Mouse (Mus musculus): ENCODE results near the gene Dnttip2. TPM values are rescaled to one million over a fixed set of nuclear protein-coding genes. Genes with fewer than 3 reads are reported as not detected.
"Not testable (repeated sequence)": the region's sequence is repeated elsewhere in the genome, so short reads cannot be mapped to it uniquely, and the experiment has no call there.

The Dnttip2 gene
- 121 to 170 TPM (median 151 TPM) in 3 replicates for total RNA-seq (2017)

DNA sequence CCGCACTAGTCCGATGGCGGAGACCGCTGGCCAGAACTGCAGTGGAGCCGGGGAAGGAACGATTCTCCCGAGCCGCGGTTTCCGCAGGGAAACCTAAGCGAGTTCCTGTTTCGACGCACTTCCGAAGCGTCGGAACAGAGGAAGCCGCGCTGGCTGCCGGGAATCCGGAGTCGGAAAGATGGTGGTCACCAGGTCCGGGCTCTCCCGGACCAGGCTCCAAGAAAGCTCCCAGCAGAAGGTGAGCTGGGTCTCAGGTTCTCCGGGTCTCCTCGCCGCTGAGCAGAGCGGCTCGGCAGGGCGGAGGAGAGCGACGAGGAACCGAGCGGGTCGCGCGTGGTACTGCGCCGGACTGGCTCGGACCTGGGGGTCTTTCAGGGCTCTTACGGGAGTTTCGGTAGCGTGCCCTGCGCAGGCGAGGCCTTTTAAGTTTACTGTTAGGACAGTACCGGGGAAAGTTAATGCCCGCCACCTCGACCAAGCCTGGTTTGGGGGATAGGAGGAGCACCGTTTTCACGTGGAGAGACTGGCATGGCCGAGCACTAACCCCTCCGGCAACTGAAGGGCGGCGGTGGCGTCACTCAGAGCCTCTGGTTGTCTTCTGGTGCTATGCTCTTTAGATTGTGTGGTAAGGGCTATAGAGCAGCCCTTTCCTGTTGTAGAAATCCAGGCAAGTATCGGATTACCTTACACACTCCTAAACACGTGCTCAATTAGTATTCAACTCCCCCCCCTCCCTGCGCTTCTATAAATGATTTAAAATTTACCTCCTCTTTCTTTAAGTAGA lies at the start of gene Dnttip2:
Gene Dnttip2, plus strand, starts transcription at position 148 of the 784 bp plus-strand sequence.
- peak; percentile 94 for ATAC-seq (replicated peaks; ENCODE audit: insufficient number of reproducible peaks, low FRiP score, low TSS enrichment, poor library complexity, severe bottlenecking)

DNA sequence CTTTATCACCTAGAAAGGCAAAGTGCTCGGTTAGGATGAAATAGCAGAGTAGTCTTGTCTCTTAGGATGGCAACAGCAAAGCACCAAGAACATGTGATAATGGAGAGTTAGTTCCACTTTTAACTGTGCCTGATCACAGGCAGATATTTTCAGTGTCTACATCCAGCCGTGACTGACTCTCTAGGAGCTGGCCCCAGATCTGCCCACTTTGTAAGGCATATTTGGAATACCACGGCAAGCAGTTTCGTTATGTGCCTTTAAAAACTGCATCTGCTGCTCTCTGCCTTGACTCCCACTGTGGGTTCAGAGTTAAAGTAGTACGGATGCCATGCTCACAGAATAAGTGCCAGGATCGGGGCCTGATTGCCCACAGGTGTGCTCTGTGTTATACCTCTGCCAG lies 47.2 kb upstream of the Dnttip2 start:
- not testable (repeated sequence) for ATAC-seq (replicated peaks; ENCODE audit: insufficient number of reproducible peaks, low FRiP score, low TSS enrichment, poor library complexity, severe bottlenecking)

DNA sequence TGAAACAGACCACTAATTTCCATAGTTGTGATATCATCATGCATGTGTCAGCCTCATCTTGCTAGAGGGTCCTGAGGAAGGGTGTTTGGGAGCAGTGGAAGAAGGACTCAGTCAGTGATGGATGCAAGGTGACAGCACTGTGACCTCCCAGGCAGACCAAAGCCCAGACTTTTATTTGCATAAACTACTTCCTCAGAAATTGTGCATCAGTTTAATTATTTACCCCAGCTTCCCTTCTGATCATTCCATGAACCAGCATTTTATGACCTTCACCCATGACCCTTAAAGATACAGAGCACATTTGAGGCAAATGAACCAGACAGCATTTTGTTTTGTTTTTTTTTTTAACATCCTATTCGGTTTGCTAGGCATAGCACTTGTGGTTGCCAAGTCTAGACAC lies 38.4 kb upstream of the Dnttip2 start:
- ATAC-seq (replicated peaks; ENCODE audit: insufficient number of reproducible peaks, low FRiP score, low TSS enrichment, poor library complexity, severe bottlenecking), result no peak

DNA sequence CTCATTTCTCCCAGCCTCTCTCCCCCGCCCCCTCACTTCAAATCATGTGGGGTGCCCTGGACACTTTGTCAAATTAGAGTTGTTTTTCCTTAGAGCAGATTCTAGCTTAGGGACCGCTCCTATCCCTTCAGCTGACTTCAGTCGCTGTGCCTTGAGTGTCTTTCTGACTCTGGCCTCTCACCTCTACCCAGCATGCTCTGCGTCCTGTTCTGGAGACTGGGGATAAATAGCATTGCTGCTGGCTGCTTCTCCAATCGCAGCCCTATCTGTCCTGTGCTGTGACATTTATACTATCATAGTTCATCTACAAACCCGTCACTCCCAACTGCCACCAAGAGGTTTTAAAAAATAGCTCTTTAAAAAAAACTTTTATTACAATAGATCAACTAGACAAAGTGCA lies 31.3 kb upstream of the Dnttip2 start:
- no peak for ATAC-seq (replicated peaks; ENCODE audit: insufficient number of reproducible peaks, low FRiP score, low TSS enrichment, poor library complexity, severe bottlenecking)

DNA sequence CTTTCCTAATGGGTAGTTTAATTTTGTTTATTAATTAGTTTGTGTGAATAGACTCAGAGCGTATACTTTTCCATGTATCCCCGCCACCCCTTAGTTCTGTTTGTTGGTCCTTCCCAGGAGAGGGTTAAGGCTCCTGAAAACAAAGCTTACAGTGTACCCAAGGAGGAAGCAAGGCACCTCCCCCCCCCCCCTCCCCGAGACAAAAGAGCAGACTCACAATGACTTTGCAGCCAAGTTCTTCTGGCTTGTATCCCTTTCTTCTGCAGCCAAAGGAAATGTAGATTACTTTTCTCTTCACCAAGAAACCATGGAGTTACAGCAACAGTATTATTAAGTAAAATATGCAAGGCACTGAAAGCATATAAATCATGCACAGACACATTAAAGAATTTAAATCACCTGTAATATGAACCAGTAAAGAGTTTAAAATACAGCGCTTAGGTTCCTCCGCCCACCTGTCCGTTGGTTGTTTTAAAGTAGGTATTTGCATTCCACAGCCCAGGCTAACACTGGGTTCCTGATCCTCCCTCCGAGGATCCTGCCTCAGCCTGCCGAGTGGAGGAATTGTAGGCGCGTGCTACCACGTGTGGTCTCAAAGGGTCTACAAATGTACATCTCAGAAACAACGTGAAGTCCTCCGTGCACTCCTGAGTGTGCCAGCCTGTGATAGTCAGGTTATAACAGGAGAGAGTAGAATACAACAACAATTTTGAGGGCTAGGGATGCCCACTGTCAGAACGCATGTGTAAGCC lies 30.6 kb upstream of the Dnttip2 start:
- no peak for ATAC-seq (replicated peaks; ENCODE audit: insufficient number of reproducible peaks, low FRiP score, low TSS enrichment, poor library complexity, severe bottlenecking)

DNA sequence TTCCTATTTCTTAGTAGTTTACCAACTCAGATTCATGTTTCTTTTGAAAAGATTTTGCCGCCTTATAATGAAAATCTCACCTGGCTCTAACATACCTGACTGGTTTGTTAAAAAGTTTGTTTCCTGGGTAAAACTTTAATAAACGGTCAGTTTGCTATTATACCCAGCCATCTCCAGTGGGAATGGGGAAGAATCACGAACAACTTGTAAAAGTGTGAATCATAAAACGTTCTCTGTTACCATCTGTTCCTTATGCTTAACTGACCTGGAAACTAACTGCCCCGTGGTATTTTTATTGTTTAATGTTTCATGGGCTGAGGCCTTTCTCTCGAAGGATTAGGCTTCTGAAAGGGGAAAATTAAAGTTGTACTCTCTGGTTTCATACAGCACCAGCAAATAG lies 29.4 kb upstream of the Dnttip2 start:
- ATAC-seq (replicated peaks; ENCODE audit: insufficient number of reproducible peaks, low FRiP score, low TSS enrichment, poor library complexity, severe bottlenecking), result no peak

DNA sequence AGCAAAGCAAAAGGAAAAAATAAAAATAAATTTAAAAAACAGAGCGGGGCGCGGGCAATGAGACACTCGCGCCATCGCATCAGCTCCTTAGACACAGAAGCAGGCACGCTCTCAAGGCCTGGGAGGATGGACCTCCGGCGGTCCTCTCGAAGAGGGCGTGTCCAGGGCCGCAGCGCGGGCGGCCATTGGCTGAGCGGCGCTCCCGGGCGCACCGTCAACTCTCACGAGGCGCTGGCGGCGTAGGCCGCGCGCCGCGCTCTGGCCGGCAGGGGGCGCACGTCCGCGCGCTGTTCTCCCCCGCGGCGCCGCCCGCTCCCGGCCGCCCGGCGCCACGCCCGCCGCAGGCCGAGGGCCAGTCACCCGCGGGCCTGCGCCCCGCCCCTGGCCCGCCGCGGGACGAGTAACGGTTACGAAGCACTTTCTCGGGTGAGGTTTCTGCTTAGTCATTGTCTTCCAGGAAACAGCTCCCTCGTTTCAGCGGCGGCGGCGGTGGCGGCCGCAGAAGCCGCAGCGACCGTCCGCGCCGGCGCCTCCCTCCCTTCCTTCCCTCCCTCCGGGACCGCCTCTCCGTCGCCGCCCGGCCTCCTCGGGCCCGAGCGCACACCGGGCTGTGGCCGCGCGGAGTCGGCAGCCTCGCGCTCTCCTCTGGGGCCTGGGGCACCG lies 28.8 kb upstream of the Dnttip2 start, which contains the start of gene Gclm:
Gene Gclm, plus strand, starts transcription at position 343 of the 663 bp plus-strand sequence.
- ATAC-seq (replicated peaks; ENCODE audit: insufficient number of reproducible peaks, low FRiP score, low TSS enrichment, poor library complexity, severe bottlenecking), result peak; percentile 81

DNA sequence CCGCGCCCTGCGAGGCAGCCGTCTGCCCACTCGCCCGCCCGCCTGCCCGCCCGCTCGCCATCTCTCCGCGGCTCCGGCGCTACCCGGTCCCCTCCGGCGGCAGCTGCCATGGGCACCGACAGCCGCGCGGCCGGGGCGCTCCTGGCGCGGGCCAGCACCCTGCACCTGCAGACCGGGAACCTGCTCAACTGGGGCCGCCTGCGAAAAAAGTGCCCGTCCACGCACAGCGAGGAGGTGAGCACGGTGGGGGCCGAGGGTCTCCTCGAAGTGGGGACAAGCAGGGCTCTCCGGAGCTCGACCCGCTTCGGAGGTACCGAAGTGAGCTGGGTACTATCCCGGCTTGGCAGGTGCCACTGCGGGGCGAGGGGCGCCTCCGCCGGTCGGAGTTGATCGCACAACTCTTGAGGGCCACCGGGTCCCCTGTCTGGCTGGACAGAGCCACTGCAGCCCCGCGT lies 28.3 kb upstream of the Dnttip2 start:
- peak; percentile 32 for ATAC-seq (replicated peaks; ENCODE audit: insufficient number of reproducible peaks, low FRiP score, low TSS enrichment, poor library complexity, severe bottlenecking)

DNA sequence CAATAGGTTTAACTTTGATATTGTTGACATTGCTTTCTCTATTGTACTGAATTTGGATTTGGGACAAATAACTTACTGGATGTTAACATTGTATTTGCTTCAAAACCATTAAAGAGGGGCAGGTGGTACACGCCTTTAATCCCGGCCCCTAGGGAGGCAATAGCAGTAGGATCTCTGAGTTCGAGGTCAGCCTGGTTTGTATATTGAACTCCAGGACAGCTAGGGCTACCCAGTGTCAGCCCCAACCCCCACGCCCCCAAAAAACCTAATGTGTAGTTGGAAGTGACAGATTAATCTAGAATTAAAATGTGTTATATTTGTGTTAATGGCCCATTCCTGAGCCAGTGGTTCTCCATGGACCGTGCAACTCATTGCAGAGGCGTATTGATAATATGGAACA lies 27.8 kb upstream of the Dnttip2 start:
- no peak for ATAC-seq (replicated peaks; ENCODE audit: insufficient number of reproducible peaks, low FRiP score, low TSS enrichment, poor library complexity, severe bottlenecking)

DNA sequence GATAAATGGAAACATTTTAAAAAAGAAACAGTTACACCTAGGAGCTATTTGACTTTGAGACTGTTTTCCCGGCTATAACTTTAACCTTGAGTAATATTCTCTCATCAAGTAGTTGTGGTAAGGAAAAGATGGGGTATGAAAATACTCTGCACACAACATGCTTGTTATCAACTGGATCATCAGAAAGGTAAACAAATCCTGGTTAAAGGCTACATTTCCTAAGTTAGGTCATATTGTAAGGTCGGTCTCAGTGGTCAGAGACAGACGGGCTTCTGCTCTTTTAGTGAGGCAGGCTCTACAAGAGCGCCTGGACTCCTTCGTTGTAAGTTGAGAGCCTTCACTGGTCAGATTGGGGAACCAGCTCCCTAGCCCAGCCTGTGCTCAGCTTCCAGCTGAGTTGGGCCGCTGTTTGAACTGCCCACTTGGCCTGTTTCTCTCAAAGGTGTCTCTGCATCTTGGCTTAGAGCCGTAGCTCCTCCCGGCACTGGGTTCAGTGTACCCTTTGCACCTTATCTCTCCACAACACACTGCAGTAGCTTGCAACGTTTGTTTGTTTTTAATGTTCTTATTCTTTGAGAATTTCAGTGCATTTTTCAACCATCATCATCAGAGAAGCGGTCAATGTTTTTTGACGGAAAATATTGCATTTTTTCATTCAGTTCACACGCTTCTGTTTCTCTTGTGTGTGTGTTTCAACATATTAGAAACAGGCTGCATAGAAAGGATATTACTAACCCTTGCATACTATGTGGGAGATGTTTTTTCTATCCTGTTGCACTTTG lies 27.0 kb upstream of the Dnttip2 start:
- ATAC-seq (replicated peaks; ENCODE audit: insufficient number of reproducible peaks, low FRiP score, low TSS enrichment, poor library complexity, severe bottlenecking), result no peak

DNA sequence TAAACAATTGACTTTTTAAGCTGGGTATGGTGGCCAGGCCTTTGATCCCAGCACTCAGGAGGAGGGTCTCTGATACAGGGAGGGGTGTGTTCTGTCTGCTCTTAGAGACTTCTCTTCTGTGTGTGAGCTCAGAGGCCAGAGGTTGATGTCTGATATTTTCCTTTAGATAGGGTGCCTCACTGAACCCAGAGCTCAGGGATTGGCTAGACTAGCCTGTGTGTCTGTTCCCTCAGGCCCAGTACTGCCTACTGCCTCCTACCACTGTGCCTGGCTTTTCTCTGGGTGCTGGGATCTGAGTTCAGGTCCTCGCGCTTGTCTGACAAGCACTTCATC lies 26.5 kb upstream of the Dnttip2 start:
- no peak for ATAC-seq (replicated peaks; ENCODE audit: insufficient number of reproducible peaks, low FRiP score, low TSS enrichment, poor library complexity, severe bottlenecking)

DNA sequence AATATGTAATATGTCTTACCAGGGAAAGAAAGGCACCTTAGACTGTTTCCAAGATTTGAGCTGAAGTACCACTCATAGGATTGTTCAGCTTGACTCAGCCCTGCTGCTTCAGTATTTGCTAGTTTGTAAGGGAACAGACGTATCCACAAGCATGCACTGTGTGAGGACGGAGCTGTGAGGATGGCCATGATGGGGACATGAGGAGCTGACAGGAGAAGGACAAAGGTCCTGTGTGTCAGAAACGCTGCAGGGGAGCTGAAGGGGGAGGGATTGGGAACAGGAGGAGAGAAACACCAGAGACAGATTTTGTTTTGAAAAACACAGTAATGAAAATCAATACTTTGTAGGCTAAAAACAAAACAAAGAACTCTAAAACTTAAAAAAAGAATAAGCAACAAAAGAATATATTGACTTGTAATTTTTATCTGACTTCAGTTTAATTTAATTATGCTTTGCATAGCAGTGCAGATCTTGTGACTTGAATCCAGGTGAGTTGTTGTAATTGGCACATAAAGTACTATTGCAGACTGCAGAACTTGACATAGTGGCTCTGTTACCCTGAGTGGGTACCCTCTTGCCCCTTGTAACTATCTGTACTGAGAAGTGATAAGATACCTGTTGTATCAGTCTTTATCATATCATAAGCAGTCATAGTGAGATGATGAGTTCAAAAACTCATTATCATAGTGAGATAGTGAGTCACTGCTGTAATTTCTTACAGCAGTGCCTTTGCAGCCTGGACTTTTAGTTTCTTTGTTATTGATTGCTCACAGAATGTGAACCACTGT lies 21.5 kb upstream of the Dnttip2 start:
- no peak for ATAC-seq (replicated peaks; ENCODE audit: insufficient number of reproducible peaks, low FRiP score, low TSS enrichment, poor library complexity, severe bottlenecking)

DNA sequence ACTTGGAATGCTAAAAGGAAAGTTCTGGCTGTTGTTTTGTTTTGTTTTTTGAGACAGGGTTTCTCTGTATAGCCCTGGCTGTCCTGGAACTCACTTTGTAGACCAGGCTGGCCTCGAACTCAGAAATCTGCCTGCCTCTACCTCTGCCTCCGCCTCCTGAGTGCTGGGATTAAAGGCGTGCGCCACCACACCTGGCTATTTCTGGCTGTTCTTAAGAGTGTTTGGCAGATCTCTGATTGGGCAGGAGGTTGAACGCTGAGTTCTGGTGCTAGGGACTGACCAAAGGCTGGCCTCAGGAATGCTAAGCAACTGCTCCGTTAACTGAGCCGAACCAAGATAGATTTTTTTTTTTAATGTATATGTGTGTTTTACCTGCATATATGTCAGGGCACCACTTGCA lies 20.1 kb upstream of the Dnttip2 start:
- not testable (repeated sequence) for ATAC-seq (replicated peaks; ENCODE audit: insufficient number of reproducible peaks, low FRiP score, low TSS enrichment, poor library complexity, severe bottlenecking)

DNA sequence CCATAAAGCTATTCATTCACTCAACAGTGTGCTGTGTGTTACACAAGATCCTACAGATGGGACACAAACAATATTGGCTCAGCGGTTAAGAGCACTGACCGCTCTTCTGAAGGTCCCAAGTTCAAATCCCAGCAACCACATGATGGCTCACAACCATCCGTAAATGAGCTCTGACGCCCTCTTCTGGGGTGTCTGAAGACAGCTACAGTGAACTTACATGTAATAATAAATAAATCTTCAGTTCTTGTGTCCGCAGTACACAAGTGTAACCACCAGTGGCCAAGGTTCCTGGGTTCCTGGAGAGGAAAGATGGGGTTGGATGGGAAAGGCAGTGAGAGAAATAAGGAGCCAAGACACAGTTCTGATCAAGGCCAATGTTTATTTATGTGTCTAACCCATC lies 4.2 kb upstream of the Dnttip2 start:
- no peak for ATAC-seq (replicated peaks; ENCODE audit: insufficient number of reproducible peaks, low FRiP score, low TSS enrichment, poor library complexity, severe bottlenecking)

DNA sequence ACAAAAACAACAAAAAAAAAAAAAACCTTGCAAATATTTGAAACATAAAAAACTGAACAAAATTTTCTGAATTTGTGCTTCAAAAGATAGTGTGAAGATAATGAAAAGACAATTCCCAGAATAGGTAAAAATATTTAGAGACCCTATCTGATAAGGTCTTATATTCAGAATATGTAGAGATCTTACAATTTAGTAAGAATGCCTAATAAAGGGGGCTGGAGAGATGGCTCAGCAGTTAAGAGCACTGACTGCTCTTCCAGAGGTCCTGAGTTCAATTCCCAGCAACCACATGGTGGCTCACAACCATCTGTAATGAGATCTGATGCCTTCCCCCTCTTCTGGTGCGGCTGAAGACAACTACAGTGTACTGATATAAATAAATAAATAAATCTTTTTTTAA lies 1.6 kb upstream of the Dnttip2 start:
- ATAC-seq (replicated peaks; ENCODE audit: insufficient number of reproducible peaks, low FRiP score, low TSS enrichment, poor library complexity, severe bottlenecking), result not testable (repeated sequence)

DNA sequence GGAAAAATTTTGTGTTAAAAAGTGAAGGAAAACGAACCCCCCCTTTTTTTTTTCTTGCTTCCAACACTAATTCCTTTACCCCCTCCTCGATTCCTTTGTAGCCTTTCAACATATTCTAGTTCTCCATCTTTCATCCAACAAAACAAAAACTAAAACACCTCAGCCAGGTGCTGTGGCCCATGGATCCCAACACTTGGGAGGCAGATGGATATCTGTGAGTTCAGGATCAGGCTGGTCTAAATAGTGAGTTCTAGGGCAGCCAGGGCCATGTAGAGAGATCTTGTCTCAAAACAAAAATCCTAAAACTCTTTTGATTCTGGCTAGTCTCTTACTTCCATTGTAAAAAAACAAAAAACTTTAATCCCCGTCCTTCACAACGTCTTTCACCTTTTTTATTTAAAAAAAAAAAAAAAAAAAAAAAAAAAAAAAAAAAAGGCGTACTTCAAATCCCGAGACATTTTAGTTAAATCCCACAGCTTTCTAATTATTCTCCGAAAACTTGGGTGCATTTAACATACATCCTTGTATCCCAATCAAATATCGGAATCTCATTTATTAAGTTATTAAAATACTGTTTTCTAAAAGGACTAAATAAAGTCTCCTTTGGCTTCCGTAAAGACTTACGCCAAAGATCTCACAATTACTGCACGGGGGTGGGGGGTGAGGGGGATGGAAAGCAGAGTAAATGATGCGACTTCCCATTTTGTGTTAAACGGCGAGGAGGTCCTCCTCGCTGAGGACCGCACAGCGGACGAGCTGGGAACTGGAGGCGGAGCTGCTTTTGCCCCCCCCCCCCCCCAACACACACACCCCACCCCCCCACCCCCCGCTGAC lies 564 bp upstream of the Dnttip2 start:
- no peak; the same call in 1 of the 2 replicates for ATAC-seq (replicated peaks; ENCODE audit: insufficient number of reproducible peaks, low FRiP score, low TSS enrichment, poor library complexity, severe bottlenecking)

DNA sequence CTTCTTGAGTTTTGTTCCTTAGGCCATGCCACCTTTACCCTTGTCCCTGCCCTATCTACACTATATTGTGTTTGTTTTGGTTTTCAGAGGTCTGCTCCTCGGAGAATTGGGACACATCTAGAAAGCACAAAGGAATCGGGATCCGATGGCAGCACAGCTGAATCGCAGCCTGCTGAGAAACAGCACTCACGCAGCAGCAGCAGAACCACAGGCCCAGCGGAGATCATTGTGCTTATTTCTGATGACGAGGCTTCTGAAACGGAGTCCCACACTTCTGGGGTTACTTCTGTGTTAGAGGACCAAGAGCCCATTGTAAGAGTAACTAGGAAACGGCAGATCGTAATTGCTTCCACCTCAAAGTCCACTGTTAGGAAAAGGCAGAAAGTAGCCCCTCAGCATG lies 923 bp downstream of the Dnttip2 start:
- no peak for ATAC-seq (replicated peaks; ENCODE audit: insufficient number of reproducible peaks, low FRiP score, low TSS enrichment, poor library complexity, severe bottlenecking)

All from monocyte, adult 5-6 weeks (primary cell).